Mouse (Mus musculus): ENCODE results near the gene Kctd20. TPM values are rescaled to one million over a fixed set of nuclear protein-coding genes. Genes with fewer than 3 reads are reported as not detected.
"Not testable (repeated sequence)": the region's sequence is repeated elsewhere in the genome, so short reads cannot be mapped to it uniquely, and the experiment has no call there.

The Kctd20 gene
- total RNA-seq, 2 experiments from 2014 or later, result 33.4 to 39.8 TPM

- peak overlapping the region; percentile 49; the same call in 1 of the 2 replicates for H3K27ac ChIP-seq
- intact Hi-C loops (cut with DNase I), result no loop called here
Measured at GRCm38 (mm10) chr17:28967021-28967610, 15.4 kb downstream of the Kctd20 start.

DNA sequence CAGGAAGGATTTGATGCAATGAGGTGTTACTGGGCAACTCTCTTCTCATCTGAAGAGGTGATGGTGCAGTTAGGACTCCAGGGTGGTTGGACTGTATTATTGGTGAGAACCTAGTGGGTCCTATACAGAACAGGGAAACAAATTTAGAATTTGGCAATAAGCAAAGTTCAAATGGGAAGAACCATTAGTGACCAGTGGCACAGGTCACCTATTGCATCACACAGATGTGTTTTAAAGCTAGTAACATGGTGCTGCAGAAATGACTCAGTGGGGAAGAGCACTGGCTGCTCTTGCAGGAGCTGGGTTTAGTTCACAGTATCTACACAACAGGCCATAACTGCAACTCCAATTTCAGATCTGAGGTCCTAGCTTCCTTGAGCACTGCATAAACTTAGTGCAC, 18.4 kb downstream of the Kctd20 start:
- DNase-seq, result no peak
- intact Hi-C loops (cut with DNase I), result no loop called here
- Histone ChIP-seq H3K27ac (no peak overlapping the region), H3K4me3 (no peak overlapping the region)
- TF ChIP-seq CTCF (IDR thresholded peaks at IDR 0.05), result no peak

More at GRCm38 (mm10) chr17:28967021-28967610, 15.4 kb downstream of the Kctd20 start:
- no peak for TF ChIP-seq CTCF (IDR thresholded peaks at IDR 0.05)
- H3K4me3 ChIP-seq, result no peak overlapping the region
- DNase-seq, result no peak

- no peak overlapping the region for H3K27ac ChIP-seq
- intact Hi-C loops (cut with DNase I), result no loop called here
- TF ChIP-seq CTCF (IDR thresholded peaks at IDR 0.05), result no peak
- H3K4me3 ChIP-seq, result no peak overlapping the region
- DNase-seq, result no peak
Measured at GRCm38 (mm10) chr17:28979091-28979490, 27.3 kb downstream of the Kctd20 start.

- Histone ChIP-seq H3K4me3 (no peak overlapping the region), H3K27ac (no peak overlapping the region)
- DNase-seq, result no peak
- intact Hi-C loops (cut with DNase I), result no loop called here
- TF ChIP-seq CTCF (IDR thresholded peaks at IDR 0.05), result no peak
Measured at GRCm38 (mm10) chr17:28981081-28981480, 29.3 kb downstream of the Kctd20 start.

- intact Hi-C loops (cut with DNase I), result no loop called here
- H3K4me3 ChIP-seq, result no peak overlapping the region
- DNase-seq, result no peak
- no peak for TF ChIP-seq CTCF (IDR thresholded peaks at IDR 0.05)
- no peak overlapping the region for H3K27ac ChIP-seq
Measured at GRCm38 (mm10) chr17:28982591-28982990, 30.8 kb downstream of the Kctd20 start.

- intact Hi-C loops (cut with DNase I), result loop anchor here (5.0 kb wide), 3 partner anchors 37 to 187 kb away; no protein-coding TSS in a partner anchor
- Histone ChIP-seq H3K27ac (no peak overlapping the region), H3K4me3 (no peak overlapping the region)
- no peak for TF ChIP-seq CTCF (IDR thresholded peaks at IDR 0.05)
- DNase-seq, result no peak
Measured at GRCm38 (mm10) chr17:28984724-28985420, 33.1 kb downstream of the Kctd20 start.

GRCm38 (mm10) chr17:28986833-28987232, 35.1 kb downstream of the Kctd20 start:
- DNase-seq, result peak; percentile 38
- intact Hi-C loops (cut with DNase I), result loop anchor here (5.0 kb wide), 3 partner anchors 35 to 185 kb away; no protein-coding TSS in a partner anchor
- TF ChIP-seq CTCF (IDR thresholded peaks at IDR 0.05), result peak; percentile 67
- Histone ChIP-seq H3K27ac (no peak overlapping the region), H3K4me3 (no peak overlapping the region)

GRCm38 (mm10) chr17:28987713-28988112, 36.0 kb downstream of the Kctd20 start:
- Histone ChIP-seq H3K4me3 (no peak overlapping the region), H3K27ac (no peak overlapping the region)
- DNase-seq, result no peak
- peak; percentile 90 for TF ChIP-seq CTCF (IDR thresholded peaks at IDR 0.05)
- intact Hi-C loops (cut with DNase I), result loop anchor here (5.0 kb wide), 3 partner anchors 35 to 185 kb away; no protein-coding TSS in a partner anchor

DNA sequence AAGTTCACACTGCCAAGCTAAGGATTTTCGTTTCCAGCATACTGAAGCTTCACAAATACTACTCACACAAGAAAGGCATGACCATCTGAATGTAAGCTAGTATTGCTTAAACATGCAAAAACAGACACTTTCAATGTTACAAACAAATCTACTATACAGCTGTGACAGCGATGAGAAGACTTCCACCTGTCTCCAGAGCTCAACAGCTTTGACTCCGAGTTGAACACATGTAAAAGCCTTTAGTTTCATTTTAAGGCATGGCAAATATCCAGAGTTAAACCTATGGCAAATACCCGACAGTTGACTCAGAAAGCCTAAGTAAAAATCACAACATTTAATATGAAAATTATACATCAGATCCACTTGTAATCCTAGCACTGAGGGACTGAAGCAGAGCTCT, 36.5 kb downstream of the Kctd20 start:
- TF ChIP-seq CTCF (IDR thresholded peaks at IDR 0.05), result no peak
- intact Hi-C loops (cut with DNase I), result loop anchor here (5.0 kb wide), 3 partner anchors 34 to 184 kb away; no protein-coding TSS in a partner anchor
- DNase-seq, result no peak
- Histone ChIP-seq H3K4me3 (no peak overlapping the region), H3K27ac (no peak overlapping the region)

DNA sequence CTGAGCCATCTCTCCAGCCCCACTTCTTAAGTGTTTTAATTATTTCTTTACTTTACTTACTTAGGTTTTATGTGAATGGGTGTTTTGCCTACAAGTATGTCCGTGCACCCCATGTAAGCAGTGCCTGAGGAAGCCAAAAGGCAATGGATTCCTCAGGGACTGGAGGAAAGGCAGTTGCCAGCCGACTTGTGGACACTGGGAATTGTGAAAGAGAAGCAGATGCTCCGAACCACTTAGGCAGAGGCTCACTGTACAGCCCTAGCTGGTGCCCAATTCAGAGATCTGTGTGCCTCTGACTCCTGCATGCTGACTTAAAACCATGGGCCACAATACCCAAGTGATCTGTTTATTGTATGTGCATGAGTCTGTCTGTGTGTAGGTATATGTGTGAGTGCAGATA, 37.2 kb downstream of the Kctd20 start:
- Histone ChIP-seq H3K4me3 (no peak overlapping the region), H3K27ac (no peak overlapping the region)
- DNase-seq, result no peak
- intact Hi-C loops (cut with DNase I), result loop anchor here (5.0 kb wide), 3 partner anchors 33 to 183 kb away; no protein-coding TSS in a partner anchor
- TF ChIP-seq CTCF (IDR thresholded peaks at IDR 0.05), result no peak

GRCm38 (mm10) chr17:28990060-28990459, 38.3 kb downstream of the Kctd20 start:
- no peak for DNase-seq
- intact Hi-C loops (cut with DNase I), result no loop called here
- Histone ChIP-seq H3K27ac (no peak overlapping the region), H3K4me3 (no peak overlapping the region)
- no peak for TF ChIP-seq CTCF (IDR thresholded peaks at IDR 0.05)

GRCm38 (mm10) chr17:28991286-28991685, 39.5 kb downstream of the Kctd20 start:
- H3K27ac ChIP-seq, result no peak overlapping the region
- no peak for DNase-seq
- intact Hi-C loops (cut with DNase I), result no loop called here

DNA sequence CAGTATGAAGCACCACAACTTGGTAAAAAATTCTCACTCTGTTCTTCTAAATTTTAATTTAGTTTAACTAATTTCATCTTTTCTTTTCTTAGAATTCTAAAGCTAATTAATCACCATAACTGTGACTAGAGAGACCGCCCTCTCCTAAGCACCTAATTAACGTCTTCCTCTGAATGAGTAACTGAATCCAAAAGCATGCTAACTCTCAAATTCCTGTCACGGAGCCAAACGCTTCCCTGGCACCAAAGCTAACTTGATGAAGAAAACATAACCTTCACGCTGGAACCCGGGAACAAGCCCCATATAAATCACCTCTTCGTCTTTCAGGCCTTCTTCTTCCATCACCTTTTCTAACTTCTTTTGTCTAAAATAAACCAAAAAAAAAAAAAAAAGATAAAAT, 40.4 kb downstream of the Kctd20 start:
- Histone ChIP-seq H3K4me3 (no peak overlapping the region), H3K27ac (no peak overlapping the region)
- intact Hi-C loops (cut with DNase I), result no loop called here
- no peak for TF ChIP-seq CTCF (IDR thresholded peaks at IDR 0.05)
- peak; percentile 34 for DNase-seq

More at GRCm38 (mm10) chr17:28991286-28991685, 39.5 kb downstream of the Kctd20 start:
- no peak for TF ChIP-seq CTCF (IDR thresholded peaks at IDR 0.05)
- no peak overlapping the region for H3K4me3 ChIP-seq

GRCm38 (mm10) chr17:28993004-28993403, 41.3 kb downstream of the Kctd20 start:
- H3K4me3 ChIP-seq; intact Hi-C loops (cut with DNase I); DNase-seq; H3K27ac ChIP-seq: not testable (repeated sequence)
